Mouse (Mus musculus) c-Kit-positive CD71-negative TER-119-negative erythroid progenitor cells, embryonic 14.5 days (primary cell): ENCODE data around the gene Atf1.

ENCODE experiments used
- DNase-seq: peaks from one replicate; pipeline ENCODE4 v3.0.0-alpha.2; 2013; ENCODE audit warnings: low read depth

Atf1 gene

DNA sequence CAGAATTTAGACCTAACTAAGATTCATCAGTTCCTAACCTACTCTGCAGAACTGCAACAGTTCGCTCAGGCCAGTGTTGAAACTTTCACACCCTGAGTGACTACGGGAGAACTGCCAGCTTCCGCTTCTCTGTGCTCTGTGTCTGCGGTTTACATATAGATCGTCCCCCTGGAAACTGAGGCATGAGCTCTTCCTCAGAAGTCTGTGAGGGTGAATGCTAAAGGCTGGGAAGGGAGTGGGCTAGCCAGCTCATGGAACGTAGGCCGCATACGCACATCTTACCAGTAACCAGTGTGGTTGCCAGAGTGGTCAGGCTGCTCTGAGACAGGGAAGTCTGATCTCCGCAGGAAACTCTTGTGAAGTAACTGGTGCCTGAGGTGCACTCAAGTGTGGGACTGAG is 11.4 kb upstream of the Atf1 start:
- DNase-seq, result no peak

DNA sequence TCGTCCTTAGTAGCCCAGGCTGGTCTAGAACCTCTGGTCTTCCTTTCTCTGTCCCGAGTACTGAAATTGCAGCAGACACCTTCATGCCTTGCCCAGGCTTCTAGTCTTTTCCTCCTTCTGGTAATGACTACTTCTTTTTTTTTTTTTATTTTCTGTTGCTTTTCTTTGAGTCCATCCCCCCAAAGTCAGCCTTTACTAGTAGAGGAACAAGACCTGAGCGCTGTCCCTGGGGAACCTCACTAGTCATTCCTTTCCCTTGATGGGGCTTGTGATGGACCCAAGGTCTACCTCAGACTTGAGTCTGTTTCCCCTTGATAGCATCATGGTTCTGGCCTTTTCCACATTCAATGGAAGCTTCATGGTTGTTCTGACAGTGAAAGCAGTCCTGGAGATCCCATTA is 9.6 kb upstream of the Atf1 start:
- no peak for DNase-seq

DNA sequence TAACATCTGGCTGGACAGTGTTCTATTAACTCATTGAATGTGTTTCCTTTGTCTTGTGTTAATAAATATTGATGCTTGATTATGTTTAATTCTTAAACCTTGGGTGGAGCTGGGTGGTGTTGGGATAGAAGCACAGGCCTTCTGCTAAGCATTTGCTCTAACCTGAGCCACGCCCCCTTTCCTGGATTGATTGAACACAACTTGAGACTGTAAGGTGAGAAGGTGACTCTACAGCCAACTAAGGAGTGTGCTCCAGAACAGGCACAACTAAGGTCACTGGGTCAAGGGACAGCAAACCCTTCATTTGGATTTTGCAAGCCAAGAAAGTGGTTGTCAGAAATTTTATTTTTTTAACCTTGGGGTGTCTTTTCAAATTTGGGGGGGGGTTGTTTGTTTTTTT is 8.2 kb upstream of the Atf1 start:
- DNase-seq, result no peak

DNA sequence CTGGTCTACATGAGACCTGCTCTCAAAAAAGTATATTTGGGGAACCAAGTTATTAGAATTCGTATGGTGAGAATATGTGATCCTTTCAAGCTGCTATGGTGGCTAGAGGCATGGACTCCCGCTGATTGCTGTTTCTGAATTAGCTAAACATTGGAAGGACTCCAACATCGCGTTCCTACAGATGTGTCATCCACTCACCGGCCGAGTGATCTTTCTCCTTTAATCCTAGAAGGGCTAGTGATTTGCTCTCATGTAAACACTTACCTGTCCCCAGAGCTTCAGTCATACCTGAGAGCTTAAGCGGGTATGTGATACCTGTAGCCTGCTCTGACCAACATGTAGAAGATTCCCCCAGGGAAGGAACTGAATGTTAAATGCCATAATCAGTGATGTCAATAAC is 6.7 kb upstream of the Atf1 start:
- DNase-seq, result no peak

DNA sequence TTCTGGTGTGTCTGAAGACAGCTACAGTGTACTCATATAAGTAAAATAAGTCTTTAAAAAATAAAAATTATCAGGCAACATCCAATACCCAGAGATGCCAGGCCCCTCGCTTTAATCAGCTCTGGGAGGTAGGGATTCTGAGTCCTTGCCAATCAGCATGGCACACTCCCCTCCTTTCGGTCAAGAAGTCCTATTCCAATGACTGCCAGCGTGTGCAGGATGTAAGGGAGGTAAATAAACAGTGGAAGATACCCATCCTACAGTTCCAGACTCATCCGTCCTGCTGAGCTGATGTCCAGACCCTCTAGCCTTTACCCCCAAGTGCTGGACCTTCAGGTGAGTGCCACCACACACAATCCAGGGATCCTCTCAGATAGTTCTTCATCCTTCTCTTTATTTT is 2.2 kb upstream of the Atf1 start:
- DNase-seq, result no peak

DNA sequence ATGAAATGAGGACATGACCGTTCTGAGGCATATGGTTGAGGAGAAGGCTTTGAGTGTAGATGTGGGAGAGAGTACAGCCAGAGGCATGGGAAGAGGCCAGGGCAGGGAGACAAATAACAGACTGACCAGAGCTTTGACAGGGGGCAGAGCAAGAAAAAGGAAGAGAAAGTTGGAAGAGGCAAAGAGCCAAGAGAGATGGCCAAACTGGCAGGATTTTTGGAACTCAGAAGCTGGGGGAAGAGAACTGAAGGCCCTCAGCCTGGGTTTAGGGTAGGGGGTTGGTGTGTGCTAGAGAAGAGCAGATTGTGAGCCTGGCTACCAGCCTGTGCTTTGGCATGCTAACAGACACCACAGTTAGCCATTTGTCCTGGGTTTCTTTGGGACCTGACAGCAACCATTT is 1.7 kb upstream of the Atf1 start:
- no peak for DNase-seq

DNA sequence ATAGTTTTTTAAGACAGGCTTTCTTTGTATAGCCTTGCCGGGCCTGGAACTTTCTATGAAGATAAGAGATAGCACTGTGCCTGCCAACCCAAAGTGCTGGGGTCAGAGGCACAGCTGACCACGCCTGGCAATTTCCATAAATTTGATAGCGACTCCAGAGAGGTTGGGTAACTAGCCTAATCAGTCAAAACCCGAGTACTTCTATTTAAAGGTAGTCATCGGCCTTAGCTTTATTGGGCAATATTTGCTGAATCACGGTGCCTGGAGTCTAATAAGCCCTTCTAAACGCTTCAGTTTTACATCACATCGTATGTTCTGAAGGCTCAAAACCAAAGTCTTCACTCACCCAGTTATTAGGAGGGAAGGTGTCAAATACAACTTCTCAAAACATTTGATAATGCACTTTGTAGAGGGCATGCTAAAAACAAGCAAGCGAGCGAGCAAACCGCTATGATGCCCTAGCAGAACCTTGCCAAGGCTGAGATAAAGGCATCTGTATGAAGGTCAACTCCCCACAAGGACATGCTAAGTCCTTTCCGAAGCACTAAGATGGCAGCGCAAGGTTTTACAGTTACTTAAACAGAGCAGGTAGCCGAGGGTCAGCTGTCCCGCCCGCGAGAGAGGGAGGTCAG is 472 bp upstream of the Atf1 start:
- DNase-seq, result peak; percentile 60

DNA sequence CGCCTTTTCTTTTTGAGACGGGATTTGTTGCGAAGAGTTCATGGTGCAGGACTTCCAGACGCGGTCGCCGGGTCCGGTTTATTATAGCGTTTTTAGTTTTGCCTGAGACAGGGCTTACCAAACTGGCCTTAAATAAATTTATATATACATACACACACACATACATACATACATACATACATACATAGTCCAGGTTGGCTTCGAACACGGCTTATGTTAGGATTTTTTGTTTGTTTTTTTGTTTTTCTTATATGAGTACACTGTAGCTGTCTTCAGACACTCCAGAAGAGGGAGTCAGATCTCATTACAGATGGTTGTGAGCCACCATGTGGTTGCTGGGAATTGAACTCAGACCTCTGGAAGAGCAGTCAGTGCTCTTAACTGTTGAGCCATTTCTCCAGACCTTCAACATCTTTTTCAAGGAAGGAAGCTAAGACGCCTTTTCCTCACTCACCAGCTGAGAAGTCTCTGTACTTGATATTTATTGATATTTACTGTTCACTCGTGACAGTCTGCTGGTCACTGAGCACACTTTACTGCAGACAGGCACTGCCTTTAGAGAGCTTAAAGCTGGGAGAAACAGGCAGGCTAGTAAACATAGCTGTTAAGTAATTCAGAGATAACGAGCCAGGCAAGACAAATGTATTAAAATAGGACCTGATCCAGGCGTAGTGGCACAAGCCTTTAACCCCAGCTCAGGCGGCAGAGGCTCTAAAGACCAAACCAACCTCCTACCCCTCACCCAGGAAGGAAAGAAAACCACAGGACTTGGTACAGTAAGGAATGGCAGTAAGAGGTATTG is 1.1 kb downstream of the Atf1 start:
- no peak for DNase-seq

DNA sequence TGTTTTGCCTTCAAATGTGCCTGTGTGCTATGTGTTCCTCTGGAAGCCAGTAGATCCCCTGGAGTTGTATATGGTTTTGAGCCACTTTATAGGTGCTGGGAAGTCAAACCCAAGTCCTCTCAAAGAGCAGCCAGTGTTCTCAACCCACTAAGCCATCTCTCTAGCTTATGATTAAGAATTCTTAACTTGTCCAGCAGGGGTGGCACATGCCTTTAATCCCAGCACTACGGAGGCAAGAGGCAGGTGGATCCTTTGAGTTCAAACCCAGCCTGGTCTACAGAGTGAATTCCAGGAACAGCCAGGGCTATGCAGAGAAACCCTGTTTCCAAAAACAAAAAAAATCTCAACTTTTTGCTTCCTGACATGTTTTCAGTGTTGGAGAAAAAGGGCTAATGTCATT is 3.0 kb downstream of the Atf1 start:
- DNase-seq, result no peak

DNA sequence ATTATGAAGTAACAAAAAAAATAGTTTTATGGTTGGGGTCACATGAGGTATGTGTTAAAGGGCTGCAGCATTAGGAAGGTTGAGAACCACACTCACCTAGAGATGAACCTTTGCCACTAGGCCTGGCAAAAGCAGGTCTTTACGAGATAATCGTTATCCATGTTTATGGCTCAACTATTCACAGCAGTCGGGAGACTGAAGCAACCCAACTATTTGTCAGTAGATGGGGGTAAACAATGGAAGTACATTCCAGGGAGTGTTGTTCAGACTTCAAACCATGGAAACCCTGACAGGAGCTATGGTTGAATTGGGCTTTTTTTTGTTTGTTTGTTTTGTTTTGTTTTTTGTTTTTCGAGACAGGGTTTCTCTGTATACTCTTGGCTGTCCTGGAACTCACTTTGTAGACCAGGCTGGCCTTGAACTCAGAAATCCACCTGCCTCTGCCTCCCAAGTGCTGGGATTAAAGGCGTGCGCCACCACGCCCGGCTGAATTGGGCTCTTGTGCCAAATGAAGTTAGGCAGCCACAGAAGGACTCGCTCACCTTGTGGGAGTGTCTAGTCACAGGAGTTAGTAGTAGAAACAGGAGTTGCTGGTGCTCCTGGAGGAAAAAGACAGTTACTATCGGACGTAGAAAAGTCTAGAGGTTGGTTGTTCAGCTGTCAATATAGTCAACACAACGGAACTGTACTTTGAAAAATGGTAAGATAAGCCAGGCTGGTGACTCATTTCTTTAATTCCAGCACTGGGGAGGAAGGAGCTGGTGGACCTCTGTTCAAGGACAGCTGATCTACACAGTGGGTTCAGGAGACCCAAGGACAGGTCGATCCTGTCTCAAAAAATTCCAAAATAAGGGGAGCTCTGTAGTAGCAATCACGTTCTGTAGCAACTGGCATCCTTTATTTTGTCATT is 4.3 kb downstream of the Atf1 start:
- DNase-seq, result no peak

DNA sequence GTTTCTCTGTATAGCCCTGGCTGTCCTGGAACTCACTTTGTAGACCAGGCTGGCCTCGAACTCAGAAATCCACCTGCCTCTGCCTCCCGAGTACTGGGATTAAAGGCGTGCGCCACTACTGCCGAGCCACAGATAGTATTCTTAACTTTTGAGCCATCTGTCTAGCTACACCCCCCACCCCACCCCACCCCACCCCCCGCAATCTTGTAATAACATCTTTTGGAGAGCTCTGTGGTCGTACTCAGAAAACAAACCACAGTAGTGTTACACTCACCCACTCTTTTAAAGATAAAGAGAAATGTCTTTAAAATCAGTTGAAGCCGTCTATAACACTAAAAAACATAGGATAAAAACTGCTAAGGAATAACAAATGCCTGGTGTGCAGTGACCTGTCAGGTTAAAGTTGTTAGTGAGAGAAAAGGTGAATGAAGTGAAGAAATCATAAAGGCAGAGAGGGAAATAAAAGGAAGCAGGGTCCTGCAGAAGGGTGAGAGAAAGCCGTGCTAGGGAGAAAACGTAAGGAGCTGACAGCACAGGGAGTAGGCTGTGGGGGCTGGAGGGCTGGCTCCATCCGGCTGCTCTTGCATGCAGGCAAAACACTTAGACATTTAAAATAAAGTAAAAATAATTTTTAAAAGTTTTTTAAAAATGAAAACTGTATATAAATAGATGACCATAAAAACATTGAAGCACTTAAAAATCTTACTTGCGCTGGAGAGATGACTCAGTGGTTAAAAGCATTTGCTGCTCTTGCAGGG is 7.8 kb downstream of the Atf1 start:
- DNase-seq, result no peak

DNA sequence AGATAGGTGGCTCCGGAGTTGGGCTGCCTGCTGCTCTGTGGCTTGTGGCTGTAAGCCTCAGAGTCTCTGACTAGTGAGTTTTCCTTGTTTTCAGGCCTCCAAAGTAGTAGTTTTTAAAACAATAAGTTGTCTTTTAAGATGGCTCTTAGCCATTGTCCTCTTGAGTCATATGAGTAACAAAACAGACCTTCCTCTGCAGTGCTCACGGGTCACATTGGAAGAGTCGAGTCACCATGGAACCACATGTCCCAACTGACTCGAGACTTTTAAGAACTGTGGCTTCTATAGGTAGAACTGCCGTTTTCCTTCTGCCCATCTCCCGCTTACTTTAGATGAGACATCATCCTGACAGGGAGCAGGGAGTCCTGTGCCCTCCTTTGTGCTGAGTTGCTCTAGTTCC is 9.3 kb downstream of the Atf1 start:
- DNase-seq, result no peak

DNA sequence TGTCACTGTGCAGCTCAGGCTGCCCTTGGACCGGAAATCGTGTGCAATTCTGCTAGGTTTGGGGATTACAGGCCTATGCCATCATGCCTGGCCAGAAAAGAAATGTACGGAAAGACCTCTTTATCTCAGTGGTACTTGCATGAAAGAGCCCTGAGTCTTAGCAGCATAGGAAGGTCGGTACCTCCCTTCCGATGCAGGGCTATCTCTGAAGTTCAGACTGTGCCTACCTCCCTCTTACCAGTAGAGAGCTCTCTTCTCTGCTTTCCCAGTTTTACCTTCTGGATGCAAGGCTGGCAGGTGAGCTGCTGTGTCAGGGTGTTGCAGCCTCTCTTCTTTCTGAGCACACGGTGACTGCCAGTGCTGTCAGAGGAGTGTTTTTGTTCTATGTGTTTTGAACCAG is 14.2 kb downstream of the Atf1 start:
- DNase-seq, result no peak

DNA sequence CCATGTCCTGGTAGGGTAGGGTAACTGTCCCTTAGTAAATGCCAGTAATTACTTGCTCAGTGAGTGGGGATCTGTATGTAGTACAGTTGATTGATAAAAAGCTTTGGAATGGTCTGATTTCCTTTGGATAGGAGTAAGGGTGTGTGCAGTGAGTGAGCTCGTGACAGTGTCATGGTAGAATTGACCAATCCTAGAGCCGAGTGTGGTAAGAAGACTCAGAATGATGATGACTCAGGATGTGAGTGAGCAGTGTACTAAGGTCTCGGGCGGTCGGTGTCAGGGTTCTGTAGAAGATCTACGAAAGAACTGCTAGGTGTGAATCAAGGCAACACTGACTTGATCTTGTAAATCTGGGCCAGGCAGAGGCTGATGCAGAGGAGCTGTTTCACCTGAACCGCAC is 18.3 kb downstream of the Atf1 start:
- DNase-seq, result no peak

DNA sequence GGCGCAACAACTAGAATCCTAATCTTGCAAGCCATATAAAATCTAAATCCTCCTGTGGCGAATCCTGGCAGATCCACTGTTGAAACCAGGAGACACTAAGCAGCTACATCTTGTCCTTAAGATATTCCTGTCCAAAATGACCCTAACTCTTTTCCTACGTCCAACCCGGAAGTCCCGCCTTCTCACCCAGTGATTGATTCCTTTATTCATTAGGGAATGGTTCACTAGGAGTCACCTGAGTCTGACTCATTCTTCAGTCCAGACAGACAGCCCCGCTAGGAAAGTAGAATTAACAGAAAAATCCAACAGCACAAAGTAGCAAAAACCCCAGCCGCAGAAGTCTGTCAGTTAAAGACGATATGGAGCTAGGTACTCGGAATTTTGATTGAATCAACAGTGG is 19.7 kb downstream of the Atf1 start:
- no peak for DNase-seq

DNA sequence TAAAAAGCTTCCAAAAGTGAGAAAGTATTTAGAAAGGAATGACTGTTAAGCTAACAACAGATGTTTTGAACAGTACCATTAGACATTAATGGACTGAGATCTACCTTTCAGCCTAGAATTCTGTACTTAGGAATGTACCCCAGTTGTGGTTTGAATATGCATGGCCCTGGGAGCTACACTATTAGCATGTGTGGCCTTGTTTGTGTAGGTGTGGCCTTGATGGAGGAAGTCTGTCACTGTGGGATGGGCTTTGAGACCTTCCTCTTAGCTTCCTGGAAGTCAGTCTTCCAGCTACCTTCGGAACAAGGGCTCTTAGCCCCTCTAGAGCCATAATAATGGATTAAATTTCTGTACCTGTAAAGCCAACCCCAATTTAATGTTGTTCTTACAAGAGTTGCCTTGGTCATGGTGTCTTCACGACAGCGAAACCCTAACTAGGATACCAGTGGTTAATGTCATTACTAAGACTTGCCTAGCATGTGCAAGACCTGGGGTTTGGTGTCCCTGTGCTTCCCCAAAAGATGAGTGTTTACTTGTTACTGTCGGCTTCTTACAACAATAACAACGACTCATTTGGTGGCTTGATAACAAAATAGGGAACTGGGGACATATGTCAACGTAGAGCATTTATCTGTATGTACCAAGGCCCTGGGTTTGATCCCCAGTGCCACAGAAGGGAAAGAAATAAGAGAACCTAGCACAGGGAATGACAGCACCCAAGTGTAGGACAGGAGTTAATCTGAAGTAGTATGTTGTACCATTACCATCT is 21.2 kb downstream of the Atf1 start:
- no peak for DNase-seq

DNA sequence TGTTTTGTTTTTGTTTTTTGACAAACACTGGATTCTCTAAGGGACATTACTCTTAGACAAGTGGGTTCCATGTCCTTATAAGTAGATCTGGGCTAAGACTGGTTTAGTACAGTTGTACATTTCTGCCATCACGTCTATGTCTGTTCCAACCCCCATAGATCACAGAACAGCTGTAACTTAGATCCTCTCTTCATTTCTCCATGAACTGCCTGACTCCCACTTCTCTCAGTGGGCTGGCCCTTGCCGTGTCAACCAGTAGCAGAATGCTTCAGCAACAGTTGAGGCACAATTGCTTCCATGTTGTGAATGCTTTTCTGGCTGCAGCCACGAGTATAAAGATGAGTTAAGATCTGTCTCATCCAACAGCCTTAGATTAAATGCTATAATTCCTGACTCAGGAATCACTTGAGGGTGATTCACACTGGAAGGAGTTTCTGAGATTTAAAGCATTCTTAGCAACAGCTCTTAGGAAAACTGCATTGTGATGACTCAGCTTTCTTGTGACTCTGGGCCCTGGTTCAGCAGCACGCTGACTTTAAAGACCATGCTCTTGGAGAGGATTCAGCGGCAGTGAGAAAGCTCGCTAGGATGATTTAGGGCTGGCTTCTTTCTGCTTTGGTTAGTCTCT is 23.6 kb downstream of the Atf1 start:
- DNase-seq, result no peak

DNA sequence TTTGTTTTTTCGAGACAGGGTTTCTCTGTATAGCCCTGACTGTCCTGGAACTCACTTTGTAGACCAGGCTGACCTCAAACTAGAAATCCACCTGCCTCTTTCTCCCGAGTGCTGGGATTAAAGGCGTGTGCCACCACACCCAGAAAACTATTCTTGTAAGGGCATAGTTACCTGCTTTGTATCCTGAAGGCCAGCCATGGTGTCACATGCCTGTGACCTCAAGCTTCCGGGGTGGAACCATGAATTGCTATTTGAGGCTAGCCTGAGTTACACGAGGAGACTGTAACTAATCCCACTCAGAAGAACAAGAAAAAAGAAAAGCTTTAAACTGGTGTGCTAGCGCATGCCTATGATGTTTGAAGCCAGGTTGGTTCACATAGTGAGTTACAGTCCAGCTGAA is 28.8 kb downstream of the Atf1 start:
- DNase-seq, result no peak

DNA sequence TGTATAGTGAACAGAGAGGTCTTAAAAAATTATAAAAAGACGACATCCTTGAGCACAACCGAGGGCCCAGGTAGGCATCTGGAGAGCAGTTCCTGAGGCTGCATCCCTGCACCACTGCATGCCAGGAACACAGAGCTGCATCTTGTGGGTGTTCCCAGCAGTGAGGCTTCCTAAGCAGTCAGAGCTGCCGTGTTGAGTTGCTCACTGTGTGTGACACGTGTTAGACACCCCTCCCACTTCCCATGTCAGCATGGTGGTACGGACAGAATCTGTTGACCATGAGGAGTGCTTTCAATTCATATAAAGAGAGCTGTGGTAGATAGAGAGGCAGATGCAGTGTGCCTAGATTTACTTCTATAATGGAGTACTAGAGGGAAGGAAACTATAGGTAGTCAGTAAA is 29.7 kb downstream of the Atf1 start:
- no peak for DNase-seq

DNA sequence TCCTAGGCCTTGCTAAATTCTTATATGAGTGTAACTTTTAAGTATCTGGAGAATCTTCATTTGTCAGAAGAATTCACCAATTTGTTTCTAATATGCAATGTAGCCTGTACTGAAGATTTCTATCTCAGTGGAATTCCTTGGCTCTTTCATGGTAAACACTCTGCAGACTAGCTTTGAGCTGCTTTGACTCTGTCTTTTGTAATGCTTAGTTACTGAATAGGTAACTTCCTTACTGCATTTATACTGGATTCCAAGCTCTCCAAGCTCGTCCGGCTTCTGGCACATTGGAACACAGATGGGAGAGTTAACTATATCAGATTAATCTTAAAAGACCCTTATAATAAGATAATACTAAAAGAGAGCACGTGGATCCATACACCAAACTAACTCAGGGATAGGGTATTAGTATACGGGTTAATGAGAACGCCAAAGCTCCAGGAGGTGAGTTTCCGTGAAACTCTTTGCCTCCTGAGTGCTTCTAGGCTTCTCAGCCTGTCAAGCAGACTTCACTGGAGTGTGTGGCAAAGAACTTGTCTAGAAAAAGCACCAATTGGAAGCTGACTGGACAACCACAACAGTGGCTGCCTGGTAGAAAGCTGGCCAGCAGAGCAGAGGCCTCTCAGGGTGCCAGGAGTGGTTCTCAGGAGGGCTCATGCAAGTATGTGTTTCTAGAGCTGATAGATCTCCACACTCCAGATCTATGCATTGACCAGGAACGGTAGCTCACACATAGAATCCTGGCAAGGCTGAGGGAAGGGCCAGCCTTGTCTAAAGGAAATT is 31.2 kb downstream of the Atf1 start:
- DNase-seq, result no peak
